Comparison of ENCODE assay signal across 22 mouse cellular contexts in the genomic region with DNA sequence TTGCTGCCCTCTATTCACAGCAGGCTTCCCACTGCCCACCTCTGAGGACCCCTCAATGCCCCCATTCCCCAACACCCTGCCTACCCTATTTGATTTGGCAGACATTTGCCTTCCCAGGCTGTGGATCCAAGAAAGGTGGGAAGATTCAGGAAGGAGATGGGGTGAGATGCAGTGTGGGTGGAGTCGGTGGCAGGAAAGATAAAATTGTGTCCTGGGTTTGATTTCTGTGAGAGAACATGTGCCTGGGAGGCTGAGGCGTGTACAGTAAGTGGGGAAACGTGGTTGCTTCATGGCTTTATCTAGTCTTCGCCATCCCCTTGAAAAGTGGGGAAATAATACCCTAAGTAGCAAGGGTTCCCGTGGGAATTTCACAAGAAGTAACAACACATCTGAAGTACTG.
DNase-seq lines count a peak whose midpoint lies in the region; ATAC-seq lines count a peak whose summit lies in the region.
"Had no signal": no experiment of that assay in that cellular context is flagged by ENCODE, and none has a peak within 500 bp of the region (broad histone marks: within the 10 kb centered on the region; RNA-seq: fewer than 3 reads in every experiment).

No protein-coding gene starts in this region.

- peak; percentile 90 for ATAC-seq in frontal cortex, adult (ENCODE audit: low TSS enrichment)
- ATAC-seq: activated CD4-positive, CD25-positive, alpha-beta regulatory T cell, adult 4 months; CD4-positive, CD25-positive, alpha-beta regulatory T cell, adult 4 months; forebrain, embryonic 14.5 days; forebrain, embryonic 16.5 days; Patski had no signal

- DNase-seq in frontal cortex, postnatal 10 days (ENCODE audit: low spot score in 2 of 2), result no peak
- peak; percentile 27 for DNase-seq in right cerebral cortex, adult 18-20 months
- no peak for DNase-seq in right cerebral cortex, postnatal 4 days
- DNase-seq in brain, adult 2 months (ENCODE audit: low read depth, low spot score), result peak; percentile 49
- no peak for DNase-seq in spleen, postnatal 36 days (ENCODE audit: low spot score in 2 of 2)
- DNase-seq: adrenal gland, adult 8-10 months; adrenal gland, postnatal 14 days; adrenal gland, postnatal 36 days; B cell, adult 2 months; cerebellum, adult 11 months; cerebellum, adult 18-20 months; cerebellum, adult 8-10 months; cerebellum, adult 9-11 months; cerebellum, postnatal 14 days; cerebellum, postnatal 36 days; embryo, embryonic 11 days had no signal

Comparison
In these comparisons a context has a peak if more than half of its experiments do, and no peak if none do; other contexts are left out.
1. DNase-seq: peak in right cerebral cortex, adult 18-20 months (single experiment) and brain, adult 2 months (single experiment); none in frontal cortex, postnatal 10 days (0 of 2), right cerebral cortex, postnatal 4 days (single experiment) and spleen, postnatal 36 days (0 of 2).